Mouse (Mus musculus) kidney, adult 18-20 months (tissue): ENCODE results near the gene Klhl7.

Experiments
- DNase-seq: peaks from one replicate; pipeline ENCODE4 v3.0.0; 2021

Klhl7 gene

DNA sequence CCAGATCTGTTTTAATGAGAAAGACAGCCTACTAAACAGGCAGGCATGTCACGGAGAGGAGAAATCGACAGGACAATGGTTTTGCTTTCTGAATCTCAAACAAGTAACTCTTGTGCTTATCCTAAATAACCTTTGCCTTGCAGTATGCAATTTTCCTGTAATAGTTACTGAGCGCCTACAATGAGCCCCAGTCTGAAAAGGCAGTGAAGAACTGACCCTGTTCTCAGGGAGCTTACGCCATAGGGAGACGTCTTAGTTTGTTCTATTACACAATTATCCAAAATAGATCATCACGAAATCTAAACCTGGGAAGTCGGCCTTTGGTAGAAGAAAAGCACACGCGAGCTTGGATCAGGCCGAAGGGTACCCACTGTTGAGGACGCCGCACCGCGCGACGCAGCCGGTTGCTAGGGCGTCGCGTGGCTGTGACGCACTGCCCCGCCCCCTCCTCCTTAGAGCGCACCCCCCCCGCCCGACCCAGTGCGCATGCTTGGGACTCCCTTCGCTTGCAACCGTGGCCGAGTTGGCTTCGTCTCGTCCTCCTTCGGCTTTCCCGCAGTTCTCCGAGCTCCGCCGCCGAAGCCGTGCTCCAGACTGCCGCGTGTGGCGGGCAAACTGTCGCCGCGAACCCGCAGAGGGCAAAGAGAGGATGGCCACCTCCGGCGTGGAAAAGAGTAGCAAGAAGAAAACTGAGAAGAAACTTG is at the start of gene Klhl7:
Klhl7 (plus strand) TSS at position 500 of the 704 bp plus-strand sequence.
- DNase-seq, result peak; percentile 85

DNA sequence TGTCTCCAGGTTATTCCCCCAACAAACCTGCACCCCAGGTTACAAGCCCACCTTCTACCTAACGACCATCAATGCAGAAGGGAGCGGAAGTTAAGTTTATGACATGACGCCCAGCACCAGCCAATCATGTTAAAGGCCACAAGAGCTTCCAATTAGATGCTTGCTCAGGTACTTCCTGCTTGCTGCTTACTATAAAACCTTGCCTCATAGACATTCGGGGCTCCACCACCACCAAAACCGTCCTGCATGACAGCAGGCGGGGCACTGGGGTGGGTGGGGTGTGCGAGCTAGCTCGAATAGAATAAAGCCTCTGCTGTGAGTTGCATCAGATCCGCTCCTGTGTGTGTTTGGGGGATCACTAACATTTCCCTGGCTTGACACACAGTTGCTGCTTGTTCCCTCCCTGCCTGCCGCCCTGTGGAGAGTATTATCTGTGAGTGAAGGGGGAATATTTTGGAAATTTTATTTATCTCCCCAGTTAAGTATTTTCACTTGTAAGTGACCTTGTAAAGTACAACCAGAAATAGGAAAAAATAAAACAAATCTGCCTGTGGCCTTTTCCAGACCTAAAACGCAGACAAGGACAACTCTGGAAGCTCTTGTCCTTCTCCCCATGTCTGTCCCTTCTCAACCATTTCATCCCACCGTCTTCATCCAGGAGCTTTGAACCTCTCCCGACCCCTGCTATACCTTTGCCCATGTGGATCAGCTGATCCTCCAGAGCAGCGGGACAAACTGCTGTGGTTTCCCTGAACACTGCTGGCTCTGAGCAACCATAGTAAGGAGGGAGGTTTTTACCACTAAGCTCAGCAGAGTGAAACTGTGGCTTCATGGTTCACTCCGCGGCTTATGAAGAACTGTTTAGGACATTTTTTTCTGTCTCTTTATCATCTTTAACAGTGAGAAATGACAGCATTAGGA is 48.4 kb upstream of the Klhl7 start:
- DNase-seq, result no peak

DNA sequence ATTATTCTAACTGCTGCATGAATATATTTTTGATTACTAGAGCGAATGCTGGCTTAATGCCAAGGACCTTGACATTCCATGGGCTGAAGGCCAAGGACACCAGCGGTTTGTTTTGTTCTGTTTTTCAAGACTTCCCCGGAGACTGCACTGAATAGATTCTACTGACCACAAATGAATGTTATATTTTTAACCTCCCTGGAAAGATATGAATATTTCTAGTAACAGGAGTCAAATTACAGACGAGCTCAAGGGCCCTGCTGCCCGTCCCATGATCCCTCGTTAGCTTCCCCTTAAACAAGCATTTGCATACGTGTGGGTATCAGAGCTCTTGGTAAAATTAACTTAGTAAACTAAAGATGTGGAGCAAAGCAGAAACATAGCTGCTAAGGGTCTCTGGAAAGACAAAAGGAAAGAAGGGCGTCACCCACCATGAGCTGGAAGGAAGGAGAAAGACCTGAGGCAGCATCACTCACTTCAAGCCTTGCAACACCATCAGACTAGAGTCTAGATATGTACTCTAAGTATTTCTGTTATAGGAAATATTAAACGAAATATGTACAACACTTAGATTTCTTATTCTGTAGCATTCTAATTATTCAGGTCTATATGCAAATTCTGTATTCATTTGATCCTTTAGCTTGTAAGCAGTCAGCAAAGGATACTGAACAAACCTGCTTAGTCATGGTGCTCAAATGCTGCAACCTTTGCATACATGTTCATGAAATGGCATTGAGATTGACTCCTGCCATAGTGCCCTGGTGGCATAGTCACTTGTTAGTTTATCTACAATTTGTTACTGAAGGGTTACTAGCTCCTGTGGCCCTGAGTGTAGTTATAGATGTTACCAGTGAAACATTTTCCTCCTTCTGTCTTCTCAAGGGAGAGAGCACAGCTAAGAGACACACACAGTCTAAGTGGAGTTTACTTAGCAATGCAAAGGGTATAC is 46.9 kb upstream of the Klhl7 start:
- DNase-seq, result no peak

DNA sequence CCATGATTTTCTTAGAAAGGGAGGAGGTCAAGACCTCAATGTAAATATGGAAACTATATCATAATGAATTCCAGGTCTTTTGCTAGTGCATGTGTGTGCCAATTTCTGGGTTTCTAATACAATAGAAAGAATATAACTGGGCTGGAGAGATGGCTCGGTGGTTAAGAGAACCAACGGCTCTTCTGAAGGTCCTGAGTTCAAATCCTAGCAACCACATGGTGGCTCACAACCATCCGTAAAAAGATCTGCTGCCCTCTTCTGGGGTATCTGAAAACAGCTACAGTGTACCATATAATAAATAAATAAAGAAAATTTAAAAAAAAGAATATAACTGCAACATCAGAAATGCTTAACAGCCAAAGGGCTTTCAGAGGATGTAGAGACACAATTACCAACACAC is 46.0 kb upstream of the Klhl7 start:
- no peak for DNase-seq

DNA sequence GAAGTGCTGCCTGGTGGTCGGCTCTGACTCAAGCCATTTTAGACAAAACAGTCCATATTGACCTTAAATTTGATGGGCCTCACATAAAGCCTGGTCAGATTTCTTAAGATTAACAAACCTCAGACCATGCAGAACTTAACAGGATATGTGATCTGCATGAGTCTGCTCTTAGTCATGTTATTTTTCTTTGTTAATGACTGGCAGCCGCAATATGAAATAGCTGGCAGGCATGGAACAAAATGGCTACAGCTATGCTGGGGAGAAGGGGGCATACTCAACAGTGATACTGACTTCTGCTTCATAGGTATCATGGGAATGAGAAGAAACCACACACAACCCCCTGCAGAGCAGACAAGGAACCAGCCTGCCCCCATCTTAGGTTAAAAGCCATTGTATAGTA is 43.5 kb upstream of the Klhl7 start:
- DNase-seq, result no peak

DNA sequence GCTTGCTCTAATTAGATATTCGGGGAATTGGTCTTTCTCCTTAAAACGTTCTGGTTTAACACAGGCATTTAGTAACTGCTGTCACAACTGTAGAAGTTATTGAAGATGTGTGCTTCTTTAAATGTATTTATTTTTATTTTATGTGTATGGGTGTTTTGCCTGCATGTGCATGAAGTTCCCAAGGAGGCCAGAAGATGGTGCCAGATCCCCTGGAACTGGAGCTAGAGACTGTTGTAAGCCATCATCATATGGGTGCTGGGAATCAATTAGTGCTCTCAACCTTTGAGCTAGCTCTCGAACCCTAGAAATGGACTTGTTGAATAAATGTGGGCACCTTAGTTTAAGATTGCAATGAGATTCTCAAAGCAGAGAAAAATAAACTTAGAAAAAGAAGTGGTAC is 42.8 kb upstream of the Klhl7 start:
- DNase-seq, result no peak

DNA sequence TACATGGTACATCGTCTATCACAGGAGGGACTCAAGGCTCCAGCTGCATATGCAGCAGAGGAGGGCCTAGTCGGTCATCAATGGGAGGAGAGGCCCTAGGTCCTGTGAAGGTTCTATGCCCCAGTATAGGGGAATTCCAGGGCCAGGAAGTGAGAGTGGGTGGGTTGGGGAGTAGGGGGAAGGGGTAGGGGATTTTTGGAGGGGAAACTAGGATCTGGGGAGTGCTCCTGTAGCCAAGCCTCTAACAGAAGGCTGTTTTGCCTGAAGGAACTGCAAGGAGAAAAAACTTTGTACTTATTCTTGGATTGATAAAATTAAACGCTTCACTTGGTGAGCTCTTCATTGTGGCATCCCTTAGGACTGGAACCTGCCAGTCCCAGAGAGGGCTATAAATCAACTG is 39.5 kb upstream of the Klhl7 start:
- no peak for DNase-seq

DNA sequence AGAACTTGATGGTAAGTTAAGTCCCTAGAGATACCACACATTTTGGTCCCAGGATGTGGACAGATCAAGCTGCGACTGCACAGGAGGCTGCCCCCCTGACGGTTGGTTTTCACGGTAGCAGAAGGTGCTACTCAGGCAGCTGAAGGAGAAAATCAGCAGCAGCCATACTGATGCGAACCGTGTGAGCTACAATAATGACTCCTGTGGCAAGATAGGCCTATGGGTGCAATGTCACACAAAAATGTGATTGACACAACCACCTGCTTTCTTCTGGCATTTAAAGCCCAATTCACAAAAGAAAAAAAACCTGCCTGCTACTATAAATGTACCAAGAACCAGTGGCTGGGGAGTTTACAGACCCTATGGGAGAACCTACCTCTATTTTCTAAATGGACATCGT is 37.4 kb upstream of the Klhl7 start:
- DNase-seq, result no peak

DNA sequence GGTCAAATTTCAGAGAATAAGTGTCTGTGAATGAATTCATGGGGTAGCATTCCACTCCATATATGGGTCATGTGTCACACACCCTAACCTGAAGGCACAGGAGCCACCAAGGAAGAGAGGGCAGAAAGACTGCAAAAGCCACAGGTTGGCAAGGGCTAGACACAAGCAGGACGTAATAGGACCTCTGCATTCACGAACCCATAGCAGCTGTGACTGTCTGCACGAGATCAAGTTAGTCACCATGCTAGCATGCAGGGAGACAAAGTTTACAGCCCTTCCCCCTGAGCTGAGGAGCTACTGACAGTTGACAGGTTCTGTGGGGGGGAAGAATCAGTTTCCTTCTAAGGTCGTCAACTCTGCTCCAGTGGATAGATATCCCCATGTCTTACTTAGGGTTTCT is 36.9 kb upstream of the Klhl7 start:
- no peak for DNase-seq

DNA sequence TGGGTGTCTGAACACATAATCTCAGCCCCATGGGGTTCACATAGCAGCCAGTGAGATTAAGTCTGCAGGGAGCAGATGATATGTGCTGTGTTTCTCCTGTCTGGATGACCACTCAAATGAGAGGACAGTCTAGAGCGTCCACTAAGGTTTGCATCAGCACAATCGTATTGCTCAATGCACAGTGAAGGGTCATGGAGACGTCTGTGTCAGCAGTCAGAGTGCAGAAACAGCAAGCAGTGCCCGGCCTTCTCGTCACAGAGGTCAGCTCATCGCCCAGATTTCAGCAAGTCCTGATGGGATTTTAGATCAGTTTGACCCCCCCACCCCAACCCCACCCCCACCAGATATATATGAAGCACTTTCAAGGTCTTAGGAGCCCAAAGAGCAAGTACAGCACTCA is 31.4 kb upstream of the Klhl7 start:
- DNase-seq, result no peak

DNA sequence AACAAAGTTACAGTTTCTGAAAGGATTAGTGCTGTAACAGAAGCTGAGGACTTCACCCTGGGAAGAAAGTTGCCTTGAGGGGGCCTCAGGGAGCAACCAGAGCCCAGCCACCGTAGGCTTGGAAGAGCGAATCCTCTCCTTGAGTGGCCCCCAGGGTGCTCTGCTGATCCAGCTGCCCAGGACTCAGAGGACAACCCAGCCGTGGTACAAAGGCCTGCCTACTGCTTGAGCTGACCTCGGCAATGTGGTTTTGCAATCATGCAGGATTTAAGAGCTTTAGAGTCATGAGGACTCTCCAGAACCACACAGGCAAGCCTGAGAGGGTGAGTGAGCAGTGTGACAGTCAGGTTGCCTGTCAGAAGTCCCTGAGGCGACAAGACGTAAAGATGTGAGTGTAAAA is 28.4 kb upstream of the Klhl7 start:
- DNase-seq, result no peak

DNA sequence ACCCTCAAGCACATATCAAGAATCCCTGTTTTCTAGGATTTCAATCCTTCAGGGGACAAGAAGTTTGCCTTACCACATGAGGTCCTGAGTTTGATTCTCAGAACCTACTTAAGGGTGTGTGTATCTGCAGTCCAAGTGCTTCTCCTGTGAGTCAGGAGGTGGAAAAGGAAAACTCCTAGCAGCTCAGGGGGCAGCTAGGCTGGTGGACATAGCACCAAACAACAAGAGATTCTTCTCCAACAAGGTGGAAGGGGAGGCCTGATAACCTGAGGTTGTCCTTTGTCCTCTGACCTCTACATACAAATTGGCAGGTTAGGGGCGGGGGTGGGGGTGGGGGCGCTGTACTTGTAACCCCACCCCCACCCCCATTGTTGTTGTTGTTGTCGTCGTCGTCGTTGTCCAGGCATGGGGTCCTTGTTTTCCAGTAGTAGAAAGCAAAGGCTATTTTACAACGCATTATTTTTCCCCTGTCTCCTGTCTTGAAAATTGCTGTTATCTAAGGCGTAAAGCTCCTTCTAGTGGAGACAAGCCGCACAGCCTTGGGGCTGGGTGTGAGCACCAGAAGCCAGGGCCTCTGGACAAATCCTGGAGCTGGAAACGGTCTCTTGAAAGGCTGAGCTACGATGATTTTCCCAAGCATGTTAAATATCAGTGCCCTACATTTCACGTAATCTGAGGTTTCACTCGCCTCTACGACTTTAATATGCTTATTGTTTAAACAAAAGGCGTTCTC is 23.3 kb upstream of the Klhl7 start:
- peak; percentile 74 for DNase-seq

DNA sequence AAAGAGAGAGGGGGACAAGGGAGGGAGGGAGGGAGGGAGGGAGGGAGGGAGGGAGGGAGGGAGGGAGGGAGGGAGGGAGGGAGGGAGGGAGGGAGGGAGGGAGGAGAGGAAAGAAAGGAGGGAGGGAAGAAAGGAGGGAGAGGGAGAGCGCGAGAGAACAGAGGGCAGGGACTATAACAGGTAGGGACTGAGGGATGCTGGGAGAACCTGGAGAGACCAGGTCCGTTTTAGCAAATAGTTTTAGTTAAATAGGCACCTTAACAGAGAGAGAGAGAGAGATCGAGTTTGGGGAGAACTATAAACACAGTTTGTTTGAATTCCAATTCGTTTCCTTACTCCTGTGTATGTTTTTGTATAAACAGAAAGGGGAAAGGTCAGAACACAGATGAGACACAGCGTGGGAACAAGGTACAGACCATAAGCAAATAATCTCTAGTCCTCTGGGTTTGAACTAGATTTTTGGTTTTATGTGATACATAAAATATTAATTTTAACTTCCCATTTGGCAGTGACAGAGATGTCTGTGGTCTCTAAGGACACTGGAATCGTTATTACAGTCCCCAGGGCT is 22.6 kb upstream of the Klhl7 start:
- DNase-seq, result no peak

DNA sequence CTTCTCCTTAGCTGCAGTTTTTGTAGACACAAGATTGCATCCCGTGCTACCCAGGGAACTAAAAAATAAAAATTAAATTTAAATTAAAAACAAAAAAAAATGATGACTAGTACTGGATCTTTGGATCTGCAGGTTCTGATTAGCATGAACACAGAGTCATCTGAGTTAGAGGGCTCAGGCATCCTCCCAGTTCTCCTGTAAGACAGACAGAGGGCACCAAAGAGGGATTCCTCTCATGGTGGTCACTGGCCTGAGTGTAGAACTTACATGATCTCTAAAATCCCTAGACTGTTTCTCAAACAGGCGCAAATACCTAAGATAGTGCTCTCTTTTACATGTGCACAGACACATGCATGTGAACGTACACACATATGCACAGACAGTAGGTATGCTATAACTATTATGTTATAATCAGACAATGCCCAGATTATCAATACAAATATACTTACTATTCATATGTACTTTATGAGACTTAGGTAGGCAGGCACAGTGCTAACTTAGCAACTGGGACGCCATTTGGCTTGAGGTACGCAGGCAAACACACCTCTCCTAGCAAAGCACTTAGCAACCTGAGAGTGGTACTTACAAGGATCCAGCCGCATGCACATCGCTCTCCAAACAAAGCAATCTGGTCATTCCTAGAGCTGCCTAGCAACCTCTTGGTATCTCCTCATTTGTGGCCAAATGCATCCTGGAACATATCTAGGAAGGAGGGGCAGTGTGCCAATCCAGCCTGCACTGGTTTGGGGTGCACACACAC is 21.8 kb upstream of the Klhl7 start:
- DNase-seq, result no peak

DNA sequence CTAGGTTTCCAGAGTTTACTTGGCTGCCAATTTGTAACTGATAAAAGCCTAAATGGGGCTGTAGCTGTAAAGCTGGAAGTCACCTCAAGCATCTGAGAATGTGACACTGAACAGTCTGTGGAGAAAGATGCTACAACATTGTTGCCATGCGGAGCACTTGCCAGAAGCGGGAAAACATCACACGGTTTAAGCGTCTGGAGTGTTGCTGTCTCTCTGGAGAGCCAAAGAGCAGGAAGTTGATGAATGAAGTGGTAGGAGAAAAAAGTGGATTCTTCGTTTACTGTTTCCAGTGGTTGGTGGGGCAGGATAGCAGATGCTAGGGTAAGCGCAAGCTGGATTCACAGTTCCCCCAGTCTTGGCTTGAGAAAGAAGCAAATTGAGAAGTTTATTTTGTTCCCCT is 19.6 kb upstream of the Klhl7 start:
- no peak for DNase-seq

DNA sequence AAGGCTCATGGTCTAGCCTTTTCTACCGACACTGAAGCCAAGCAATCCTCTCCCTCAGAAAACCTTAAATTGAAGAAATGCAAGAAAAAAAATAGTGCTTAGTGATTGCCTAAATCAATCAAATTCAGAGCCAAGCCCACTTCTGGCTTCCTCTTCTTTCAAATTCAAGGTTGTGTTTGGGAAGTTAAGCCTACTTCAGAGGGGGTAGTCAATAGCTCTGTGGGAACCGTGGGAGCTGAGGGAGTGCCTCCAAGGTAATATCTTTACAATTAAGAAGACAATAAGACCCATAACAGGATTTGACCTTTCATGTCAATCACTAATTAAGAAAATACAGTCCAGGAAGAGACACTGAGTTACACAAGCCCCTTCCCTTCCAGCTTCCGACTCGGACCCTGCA is 15.6 kb upstream of the Klhl7 start:
- no peak for DNase-seq

DNA sequence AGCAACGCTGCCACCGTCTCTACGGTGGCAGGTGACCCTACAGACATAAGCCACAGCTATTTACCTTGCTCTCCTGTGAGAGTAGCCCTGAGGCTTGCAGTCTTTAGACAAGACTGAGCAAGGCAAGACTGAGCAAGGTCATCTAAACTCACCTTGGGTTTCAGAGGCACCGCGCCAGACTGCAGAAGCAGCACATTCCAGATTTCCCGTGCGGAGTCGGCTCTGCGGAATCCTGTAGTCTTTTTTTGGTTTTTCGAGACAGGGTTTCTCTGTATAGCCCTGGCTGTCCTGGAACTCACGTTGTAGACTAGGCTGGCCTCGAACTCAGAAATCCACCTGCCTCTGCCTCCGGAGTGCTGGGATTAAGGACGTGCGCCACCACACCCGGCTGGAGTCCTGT is 14.2 kb upstream of the Klhl7 start:
- peak; percentile 35 for DNase-seq

DNA sequence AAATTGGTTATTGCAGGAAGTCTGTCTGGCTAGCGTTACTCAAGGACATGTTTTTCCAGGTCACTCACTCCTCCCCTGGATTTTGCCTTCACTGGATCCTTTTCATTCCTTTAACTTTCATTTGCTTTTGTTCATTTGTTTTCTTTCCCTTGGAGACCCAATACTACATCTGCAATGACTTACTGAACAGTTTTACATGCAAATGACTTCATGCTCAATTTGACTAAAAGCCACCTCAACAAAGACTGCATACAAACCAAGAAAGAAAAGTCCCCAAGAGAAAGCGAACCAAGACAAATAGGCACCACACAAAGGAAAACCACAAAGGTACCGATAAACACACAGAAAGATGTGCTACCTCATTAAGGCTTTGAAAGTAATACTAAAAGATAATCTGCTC is 13.5 kb upstream of the Klhl7 start:
- DNase-seq, result no peak

DNA sequence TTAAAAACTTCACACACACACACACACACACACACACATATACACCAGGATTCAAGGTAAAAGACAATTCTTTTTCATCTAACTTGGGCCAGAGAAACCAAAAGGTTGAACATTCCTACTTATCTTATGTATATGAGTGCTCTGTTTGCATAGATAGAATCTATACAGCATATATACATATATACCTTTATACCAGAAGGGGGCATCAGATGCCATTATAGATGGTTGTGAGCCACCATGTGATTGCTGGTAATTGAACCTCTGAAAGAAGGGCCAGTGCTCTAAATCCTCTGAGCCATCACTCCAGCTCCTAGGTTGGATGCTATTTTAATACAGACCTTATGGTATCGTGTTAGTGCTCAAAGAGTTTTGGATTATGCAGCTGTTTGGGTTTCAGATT is 12.0 kb upstream of the Klhl7 start:
- DNase-seq, result no peak

DNA sequence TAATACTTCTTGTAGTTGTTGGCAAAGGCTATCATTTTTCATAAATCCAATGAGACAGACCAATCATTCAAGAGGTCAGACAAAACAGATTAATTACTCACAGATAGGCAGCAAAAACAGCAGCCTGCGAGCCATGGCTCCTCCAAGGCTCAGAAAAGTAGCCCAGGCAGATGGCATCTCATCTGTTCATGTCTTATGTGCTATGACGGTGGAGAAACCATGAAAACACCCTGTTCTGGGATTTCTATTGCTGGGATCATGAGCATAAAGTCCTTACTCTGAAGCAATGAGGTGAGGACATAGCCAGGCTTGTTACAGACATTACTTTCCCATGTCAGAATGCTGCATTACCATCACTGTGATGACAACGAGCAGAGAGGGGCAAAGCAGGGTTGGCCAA is 7.9 kb upstream of the Klhl7 start:
- DNase-seq, result no peak

DNA sequence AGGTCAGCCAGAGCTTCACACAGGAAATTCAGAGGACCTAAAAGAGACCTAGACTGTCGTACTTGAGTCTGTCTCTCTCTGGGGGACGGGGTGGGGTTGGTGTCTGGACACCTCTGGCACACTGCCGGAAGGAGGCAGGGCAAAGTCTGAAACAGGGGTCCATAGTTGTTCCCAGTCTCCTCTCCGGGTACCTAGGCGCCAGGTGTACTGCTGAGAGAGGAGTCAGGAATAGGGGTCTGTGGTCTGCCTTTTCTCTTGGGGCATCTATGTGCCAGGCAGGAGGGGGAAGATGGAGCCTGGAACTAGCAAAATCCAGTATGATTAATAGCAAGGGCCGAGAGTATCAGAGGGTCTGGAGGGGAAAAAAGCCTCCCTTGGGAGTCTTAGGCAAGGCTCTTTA is 5.0 kb upstream of the Klhl7 start:
- DNase-seq, result no peak
